Mouse (Mus musculus) limb, embryonic 10.5 days (tissue): ENCODE data around the gene Aoah. TPM values are rescaled to one million over a fixed set of nuclear protein-coding genes. Genes with fewer than 3 reads are reported as not detected.

Experiments
- DNase-seq: peaks from one replicate; pipeline ENCODE4 v3.0.0-alpha.2; 2017; ENCODE audit warnings: low spot score
- H3K27ac ChIP-seq: fragments of 300-500 bp; sonication (generic); 2 replicates; pipeline ENCODE4 v1.5.1; 2016; ENCODE audit warnings: mild to moderate bottlenecking
- H3K27me3 ChIP-seq: fragments of 300-500 bp; sonication (generic); 2 replicates; pipeline ENCODE4 v1.6.1; 2016; ENCODE audit warnings: low read depth, mild to moderate bottlenecking; ENCODE audit not compliant: poor library complexity, severe bottlenecking
- H3K36me3 ChIP-seq: fragments of 300-500 bp; sonication (generic); 2 replicates; pipeline ENCODE4 v1.6.1; 2016; ENCODE audit warnings: mild to moderate bottlenecking, moderate library complexity
- H3K4me1 ChIP-seq: fragments of 300-500 bp; sonication (generic); 2 replicates; pipeline ENCODE4 v1.6.1; 2016
- H3K4me3 ChIP-seq: fragments of 300-500 bp; sonication (generic); 2 replicates; pipeline ENCODE4 v1.5.1; 2016; ENCODE audit warnings: mild to moderate bottlenecking, moderate library complexity
- H3K9me3 ChIP-seq: fragments of 300-500 bp; sonication (generic); replicated peaks from 2 replicates; pipeline ENCODE4 v1.6.1; 2016; ENCODE audit warnings: mild to moderate bottlenecking
- WGBS: fragments of 180-500 bp; shearing (Covaris S2); methylation state at CpG from one replicate; pipeline ENCODE4 v1.1.7; 2016; 5-methylcytosine and 5-hydroxymethylcytosine counted together
- polyA plus RNA-seq: library from polyadenylated mRNA; unstranded; fragments of >200 nt; fragmentation: Nextera tagmentation; extraction: Ambion mirVana; gene quantifications from 2 replicates; pipeline ENCODE4 v1.2.1, GENCODE M21; 2016

Gene Aoah
- polyA plus RNA-seq, 1 experiment from 2014 or later = 0.51 TPM

- Histone ChIP-seq H3K4me3 (no peak overlapping the region), H3K9me3 (no peaks in the 10 kb centered on the region), H3K27me3 (no peaks in the 10 kb centered on the region), H3K27ac (no peak overlapping the region), H3K4me1 (no peaks in the 10 kb centered on the region), H3K36me3 (no peaks in the 10 kb centered on the region)
- DNase-seq = peak; percentile 72
- WGBS = 26% methylated on average over 5 of the region's 5 CpGs
Observed at GRCm38 (mm10) chr13:20937452-20937851, 143.5 kb downstream of the Aoah start.

- Histone ChIP-seq H3K4me3 (no peak overlapping the region), H3K9me3 (no peaks in the 10 kb centered on the region), H3K4me1 (no peaks in the 10 kb centered on the region), H3K27me3 (no peaks in the 10 kb centered on the region), H3K27ac (no peak overlapping the region), H3K36me3 (no peaks in the 10 kb centered on the region)
- 84% methylated on average over 6 of the region's 6 CpGs for WGBS
- DNase-seq = no peak
Observed at GRCm38 (mm10) chr13:20939099-20939498, 145.2 kb downstream of the Aoah start.

DNA sequence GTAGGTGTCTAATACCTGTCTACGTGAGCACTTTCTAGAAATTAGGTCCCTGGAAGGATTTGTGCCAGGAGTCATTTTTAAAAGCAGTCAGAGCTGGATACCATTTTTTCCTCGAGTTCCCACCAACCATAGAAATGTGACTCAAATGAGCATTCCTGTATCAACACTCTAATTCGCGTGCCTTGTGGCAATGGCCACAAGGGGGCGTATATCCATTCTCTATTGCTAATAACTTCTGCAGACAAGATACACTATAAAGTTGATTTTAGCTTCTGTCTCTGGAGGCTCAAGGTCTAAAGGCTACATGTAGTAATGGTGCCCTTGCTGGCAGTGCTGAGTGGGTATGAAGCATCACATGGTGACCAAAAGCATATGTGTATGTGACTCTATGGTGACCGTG lies 146.5 kb downstream of the Aoah start:
- Histone ChIP-seq H3K9me3 (no peaks in the 10 kb centered on the region), H3K27ac (no peak overlapping the region), H3K4me3 (no peak overlapping the region), H3K4me1 (no peaks in the 10 kb centered on the region), H3K36me3 (no peaks in the 10 kb centered on the region), H3K27me3 (no peaks in the 10 kb centered on the region)
- WGBS = 53% methylated on average over 6 of the region's 6 CpGs
- peak; percentile 46 for DNase-seq

GRCm38 (mm10) chr13:20941707-20942106 lies 147.8 kb downstream of the Aoah start:
- WGBS = 89% methylated on average over 4 of the region's 4 CpGs
- no peak for DNase-seq
- Histone ChIP-seq H3K4me1 (no peaks in the 10 kb centered on the region), H3K9me3 (no peaks in the 10 kb centered on the region), H3K36me3 (no peaks in the 10 kb centered on the region), H3K27me3 (no peaks in the 10 kb centered on the region), H3K4me3 (no peak overlapping the region), H3K27ac (no peak overlapping the region)

DNA sequence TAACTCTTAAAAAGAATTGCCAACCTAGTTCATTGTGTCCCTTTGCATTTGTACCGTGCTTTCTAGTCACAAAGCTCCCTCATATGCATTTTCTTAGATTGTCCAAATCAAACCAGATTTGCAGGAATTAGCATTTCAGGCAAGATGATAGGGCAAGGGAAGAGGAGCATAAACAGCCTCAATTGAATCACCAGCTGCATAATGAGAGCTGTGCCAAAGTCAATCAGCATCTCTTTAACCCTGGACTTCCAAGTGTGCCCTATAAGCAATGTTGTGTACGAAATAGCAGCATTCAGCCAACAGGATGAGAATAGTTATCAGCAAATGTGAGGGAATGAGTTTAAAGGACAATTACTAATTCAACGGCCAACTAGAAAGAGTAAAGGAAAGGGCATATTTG lies 169.2 kb downstream of the Aoah start:
- 85% methylated on average over 3 of the region's 3 CpGs for WGBS
- H3K27me3 ChIP-seq = no peaks in the 10 kb centered on the region

GRCm38 (mm10) chr13:20981234-20982230 lies 187.6 kb downstream of the Aoah start:
- 91% methylated on average over 8 of the region's 8 CpGs for WGBS
- H3K27ac ChIP-seq = no peak overlapping the region
- no peak for DNase-seq
- no peaks in the 10 kb centered on the region for H3K27me3 ChIP-seq
- H3K4me1 ChIP-seq = no peaks in the 10 kb centered on the region
- no peak overlapping the region for H3K4me3 ChIP-seq
- no peaks in the 10 kb centered on the region for H3K9me3 ChIP-seq
- H3K36me3 ChIP-seq = no peaks in the 10 kb centered on the region

More for the DNA sequence above, 169.2 kb downstream of the Aoah start:
- Histone ChIP-seq H3K4me3 (no peak overlapping the region), H3K27ac (no peak overlapping the region), H3K4me1 (no peaks in the 10 kb centered on the region), H3K9me3 (no peaks in the 10 kb centered on the region), H3K36me3 (no peaks in the 10 kb centered on the region)
- no peak for DNase-seq

- no peaks in the 10 kb centered on the region for H3K9me3 ChIP-seq
Observed at GRCm38 (mm10) chr13:20985510-20985909, 191.6 kb downstream of the Aoah start.

GRCm38 (mm10) chr13:20985961-20986360 lies 192.0 kb downstream of the Aoah start:
- no peak for DNase-seq
- H3K4me1 ChIP-seq = no peaks in the 10 kb centered on the region
- H3K4me3 ChIP-seq = no peak overlapping the region
- H3K36me3 ChIP-seq = no peaks in the 10 kb centered on the region
- H3K9me3 ChIP-seq = no peaks in the 10 kb centered on the region
- H3K27me3 ChIP-seq = no peaks in the 10 kb centered on the region
- no peak overlapping the region for H3K27ac ChIP-seq

More at GRCm38 (mm10) chr13:20985510-20985909, 191.6 kb downstream of the Aoah start:
- Histone ChIP-seq H3K4me3 (no peak overlapping the region), H3K36me3 (no peaks in the 10 kb centered on the region), H3K27me3 (no peaks in the 10 kb centered on the region), H3K4me1 (no peaks in the 10 kb centered on the region), H3K27ac (no peak overlapping the region)
- no peak for DNase-seq

- Histone ChIP-seq H3K9me3 (no peaks in the 10 kb centered on the region), H3K36me3 (no peaks in the 10 kb centered on the region), H3K27me3 (no peaks in the 10 kb centered on the region), H3K4me1 (no peaks in the 10 kb centered on the region), H3K4me3 (no peak overlapping the region), H3K27ac (no peak overlapping the region)
- DNase-seq = no peak
- WGBS = 89% methylated on average over 5 of the region's 5 CpGs
Observed at GRCm38 (mm10) chr13:21005238-21005637, 211.3 kb downstream of the Aoah start.

DNA sequence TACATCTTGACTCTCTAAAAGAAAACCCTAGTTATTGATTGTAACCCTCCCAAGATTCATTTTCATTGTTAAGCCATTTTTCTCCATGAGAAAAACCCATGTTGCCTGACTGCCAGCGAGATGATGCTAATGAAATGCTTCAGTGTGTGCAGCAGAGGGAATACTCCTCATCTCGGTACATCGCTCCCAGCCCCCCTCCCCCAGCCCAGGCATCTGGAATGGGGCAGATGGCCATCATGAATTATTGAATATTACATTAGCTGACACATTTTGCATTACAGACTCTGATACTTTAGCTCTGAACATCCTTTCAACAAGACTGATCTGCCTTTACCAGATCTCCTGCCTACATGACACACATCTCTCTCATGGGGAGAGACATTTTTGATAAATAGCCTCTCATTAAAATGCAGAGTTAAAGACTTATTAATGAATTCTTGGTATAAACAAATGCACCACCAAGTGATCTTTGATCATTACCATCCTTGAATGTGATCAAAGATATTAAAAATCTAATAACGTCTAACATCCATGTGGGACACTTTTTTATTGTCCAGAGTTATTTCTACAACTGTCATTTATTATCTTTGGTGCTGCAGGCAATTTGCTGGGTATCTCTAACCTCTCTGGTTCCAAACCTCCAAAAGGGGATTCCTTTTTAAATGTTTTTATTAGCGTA lies 211.9 kb downstream of the Aoah start:
- Histone ChIP-seq H3K4me3 (no peak overlapping the region), H3K27ac (no peak overlapping the region), H3K36me3 (no peaks in the 10 kb centered on the region), H3K27me3 (no peaks in the 10 kb centered on the region), H3K9me3 (no peaks in the 10 kb centered on the region), H3K4me1 (no peaks in the 10 kb centered on the region)
- WGBS = 90% methylated on average over 5 of the region's 5 CpGs
- DNase-seq = no peak

DNA sequence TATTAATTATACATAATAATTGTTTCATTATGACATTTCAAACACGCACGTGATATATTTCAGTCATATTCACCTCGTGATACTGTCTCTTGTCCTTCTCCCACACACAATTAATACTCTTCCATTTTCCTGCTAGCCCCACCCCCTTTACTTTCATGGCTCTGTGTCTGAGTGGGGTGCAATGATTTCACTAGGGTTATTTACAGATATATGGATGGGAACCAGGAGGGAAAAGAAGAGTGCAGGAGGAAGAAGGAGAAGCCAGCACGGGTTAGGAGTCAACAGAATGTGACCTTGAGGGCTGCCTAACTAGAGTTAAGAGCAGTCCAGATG lies 212.4 kb downstream of the Aoah start:
- Histone ChIP-seq H3K36me3 (no peaks in the 10 kb centered on the region), H3K4me3 (no peak overlapping the region), H3K27me3 (no peaks in the 10 kb centered on the region), H3K4me1 (no peaks in the 10 kb centered on the region), H3K27ac (no peak overlapping the region), H3K9me3 (no peaks in the 10 kb centered on the region)
- 88% methylated on average over 4 of the region's 4 CpGs for WGBS
- DNase-seq = no peak

DNA sequence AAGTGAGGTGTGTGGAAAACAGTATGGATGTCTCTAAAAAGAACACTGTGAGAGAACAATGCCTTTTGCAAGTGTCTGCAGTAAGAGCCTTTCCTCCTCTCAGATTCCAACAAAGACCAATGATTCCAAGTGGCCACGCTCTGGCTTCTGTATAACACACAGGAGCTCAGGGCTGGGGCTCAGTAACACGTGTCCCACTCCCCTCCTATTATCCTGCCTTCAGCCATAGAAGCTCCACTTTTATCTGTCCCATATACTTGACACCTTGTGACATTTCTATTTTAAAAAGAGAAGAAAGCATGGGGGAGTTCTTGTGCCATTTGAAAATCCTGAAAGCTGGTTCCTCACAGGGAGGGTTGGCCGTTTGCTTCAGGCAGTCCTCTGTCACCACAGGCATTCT lies 219.7 kb downstream of the Aoah start:
- Histone ChIP-seq H3K4me3 (no peak overlapping the region), H3K4me1 (no peaks in the 10 kb centered on the region), H3K27me3 (no peaks in the 10 kb centered on the region), H3K9me3 (no peaks in the 10 kb centered on the region), H3K36me3 (no peaks in the 10 kb centered on the region), H3K27ac (no peak overlapping the region)
- WGBS = 86% methylated on average over 3 of the region's 3 CpGs
- no peak for DNase-seq

GRCm38 (mm10) chr13:21024831-21025230 lies 230.9 kb downstream of the Aoah start:
- no peak for DNase-seq
- 86% methylated on average over 5 of the region's 5 CpGs for WGBS
- Histone ChIP-seq H3K4me3 (no peak overlapping the region), H3K36me3 (no peaks in the 10 kb centered on the region), H3K27me3 (no peaks in the 10 kb centered on the region), H3K4me1 (no peaks in the 10 kb centered on the region), H3K9me3 (no peaks in the 10 kb centered on the region), H3K27ac (no peak overlapping the region)
